Mouse (Mus musculus): ENCODE measurements around the gene Mtor.

The Mtor gene

DNA sequence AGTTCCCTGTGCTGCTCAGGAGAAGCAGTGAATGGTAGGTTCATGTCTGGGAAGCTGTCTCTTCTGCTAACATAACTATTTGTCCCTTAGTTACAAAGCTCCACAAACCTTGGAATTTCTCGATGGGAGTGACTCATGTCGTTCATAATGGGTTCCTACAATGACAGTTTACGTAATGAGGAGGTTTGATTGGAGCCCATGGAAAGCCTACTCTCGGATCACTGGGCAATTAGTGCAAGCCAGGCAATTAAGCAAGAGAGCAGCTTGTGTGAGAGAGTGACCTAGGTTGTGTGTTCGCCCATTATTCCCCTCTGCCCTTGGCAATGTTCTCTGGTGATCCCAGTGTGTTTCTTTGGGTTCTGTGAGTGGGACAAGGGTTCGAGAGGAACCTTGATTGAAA lies 147.5 kb downstream of the Mtor start:
- no peak for DNase-seq (ENCODE audit: low spot score in 2 of 2)

DNA sequence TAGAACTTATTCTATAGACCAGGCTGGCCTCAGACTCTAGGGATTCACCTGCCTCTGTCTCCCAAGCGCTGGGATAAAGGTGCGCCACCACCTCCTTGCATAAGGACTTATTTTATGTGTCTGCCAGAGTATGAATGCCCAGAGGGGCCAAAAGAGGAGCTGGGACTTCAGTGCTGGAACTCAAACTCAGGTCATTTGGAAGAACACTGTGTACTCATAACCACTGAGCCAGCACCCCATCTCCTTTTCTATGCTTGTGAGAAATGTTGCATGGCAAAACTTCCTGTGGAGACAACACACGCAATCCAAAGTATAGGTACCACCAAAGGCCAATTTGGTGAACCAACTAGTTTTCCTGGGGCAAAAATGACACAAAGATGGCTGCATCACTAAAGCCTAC lies 148.3 kb downstream of the Mtor start:
- no peak for DNase-seq (ENCODE audit: low spot score in 2 of 2)

DNA sequence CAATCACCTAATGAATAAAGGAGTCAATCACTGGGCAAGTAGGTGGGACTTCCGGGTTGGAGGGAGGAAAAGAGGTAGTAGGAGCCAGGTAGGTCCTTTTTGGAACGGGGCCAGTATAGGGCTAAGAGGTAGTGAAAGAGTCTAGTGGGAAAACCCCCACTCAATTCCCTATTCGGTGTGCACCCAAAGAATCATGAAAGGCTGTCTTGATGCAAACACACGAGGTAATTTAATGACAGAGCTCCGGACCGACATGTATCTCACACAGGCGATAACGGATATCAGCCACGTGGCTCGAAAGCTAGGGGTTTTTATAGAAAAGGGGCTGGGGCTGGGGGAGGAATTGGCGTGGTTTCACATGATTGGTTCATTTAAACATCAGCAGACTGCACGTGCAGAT lies 150.4 kb downstream of the Mtor start:
- DNase-seq (ENCODE audit: low spot score in 2 of 2), result no peak

DNA sequence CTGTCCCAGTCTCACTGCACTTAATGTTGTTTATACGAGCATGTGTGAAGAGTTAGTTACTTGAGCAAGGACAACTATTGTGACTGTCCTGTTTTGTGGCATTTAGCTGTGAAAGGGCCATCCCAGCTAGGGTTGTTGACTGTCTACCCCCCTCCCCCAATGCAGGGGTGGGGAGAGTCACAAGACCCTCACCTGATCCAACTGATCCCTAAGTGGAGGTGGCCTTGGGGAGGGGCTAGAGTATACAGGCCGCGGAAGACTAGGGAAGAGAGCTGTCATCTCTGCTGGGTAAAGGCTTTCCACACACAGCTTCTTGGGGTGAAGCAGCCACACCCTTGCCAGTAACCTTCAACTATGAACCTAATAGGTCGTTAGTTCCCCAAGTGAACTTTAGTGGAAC lies 151.9 kb downstream of the Mtor start:
- no peak for DNase-seq (ENCODE audit: low spot score in 2 of 2)

DNA sequence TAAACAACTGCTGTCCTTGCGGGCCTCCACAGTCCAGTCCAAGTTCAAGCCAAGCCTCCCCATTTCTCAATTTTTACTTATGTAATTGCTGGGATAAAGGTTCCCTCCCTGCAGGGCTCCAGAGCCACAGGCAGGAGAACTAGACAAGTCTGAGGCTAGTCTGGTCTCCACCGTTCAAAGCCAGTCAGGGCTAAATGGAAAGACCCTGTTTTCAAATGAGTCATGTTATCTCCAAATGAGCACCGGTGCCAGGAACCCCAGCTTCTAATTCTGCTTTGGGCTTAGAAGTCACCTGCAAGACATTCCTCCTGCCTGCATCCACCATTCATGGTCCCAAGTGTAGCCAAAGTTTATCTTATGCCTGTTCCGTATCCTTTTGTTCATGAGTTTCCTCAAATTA lies 153.5 kb downstream of the Mtor start:
- no peak for DNase-seq (ENCODE audit: low spot score in 2 of 2)

DNA sequence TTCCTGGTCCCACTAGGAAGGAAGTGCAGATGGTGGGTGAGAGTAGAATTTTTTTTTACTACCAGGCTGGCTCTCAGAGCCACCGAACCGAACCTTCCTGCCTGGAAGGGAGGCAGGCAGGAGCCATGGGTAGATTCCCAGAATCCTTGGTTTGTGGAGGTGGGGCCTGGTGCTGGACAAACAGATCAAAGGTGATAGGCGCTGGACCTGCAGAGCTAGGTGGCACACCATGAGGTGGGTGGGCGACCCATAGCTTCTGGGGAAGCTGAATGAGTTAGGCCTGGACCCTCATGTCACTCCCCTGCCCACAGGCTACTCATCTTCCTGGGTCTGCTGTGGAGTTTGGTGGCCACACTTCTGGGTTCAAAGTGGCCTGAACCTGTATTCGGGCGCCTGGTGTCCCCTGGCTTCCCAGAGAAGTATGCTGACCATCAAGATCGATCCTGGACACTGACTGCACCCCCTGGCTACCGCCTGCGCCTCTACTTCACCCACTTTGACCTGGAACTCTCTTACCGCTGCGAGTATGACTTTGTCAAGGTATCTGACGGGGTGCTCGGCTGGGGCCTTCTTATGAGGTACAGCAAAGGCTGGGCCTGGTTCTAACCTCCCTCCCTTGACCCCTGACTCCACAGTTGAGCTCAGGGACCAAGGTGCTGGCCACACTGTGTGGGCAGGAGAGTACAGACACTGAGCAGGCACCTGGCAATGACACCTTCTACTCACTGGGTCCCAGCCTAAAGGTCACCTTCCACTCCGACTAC lies 154.1 kb downstream of the Mtor start, which contains the start of gene Masp2:
TSS of gene Masp2 (plus strand) at position 198 of the 764 bp plus-strand sequence.
- DNase-seq (ENCODE audit: low spot score in 2 of 2), result no peak

DNA sequence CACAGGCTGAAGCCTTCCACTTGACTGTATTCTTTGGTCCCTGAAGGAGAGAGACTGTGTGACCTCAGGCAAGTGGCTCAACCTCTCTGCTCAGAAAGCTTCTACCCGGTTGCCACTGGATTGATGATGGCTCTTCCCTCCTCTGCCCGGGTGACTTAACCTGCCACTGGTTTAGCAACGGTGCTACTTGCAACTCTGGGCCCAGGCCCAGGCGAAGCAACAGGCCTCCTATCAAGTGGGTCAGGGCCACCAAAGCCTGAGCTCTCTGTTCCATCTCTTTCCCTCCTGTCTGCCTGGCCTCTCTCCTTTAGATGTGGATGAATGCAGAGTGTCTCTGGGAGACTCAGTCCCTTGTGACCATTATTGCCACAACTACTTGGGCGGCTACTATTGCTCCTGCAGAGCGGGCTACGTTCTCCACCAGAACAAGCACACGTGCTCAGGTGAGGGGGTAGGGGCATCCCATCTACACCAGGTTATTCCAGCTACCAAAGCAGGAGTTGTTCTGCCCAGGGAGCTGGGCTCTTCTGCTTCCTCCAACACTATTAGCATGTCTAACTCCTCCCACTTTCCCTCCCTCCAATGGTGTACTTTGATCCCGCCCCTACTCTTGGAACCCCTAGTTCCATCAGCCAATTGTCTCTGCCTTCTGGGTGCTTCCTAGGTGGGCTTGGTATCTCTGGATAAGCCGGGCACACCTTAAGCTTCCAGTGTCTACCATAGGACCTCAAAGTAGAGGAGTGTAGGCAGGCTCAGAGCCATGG lies 155.1 kb downstream of the Mtor start:
- no peak for DNase-seq (ENCODE audit: low spot score in 2 of 2)

DNA sequence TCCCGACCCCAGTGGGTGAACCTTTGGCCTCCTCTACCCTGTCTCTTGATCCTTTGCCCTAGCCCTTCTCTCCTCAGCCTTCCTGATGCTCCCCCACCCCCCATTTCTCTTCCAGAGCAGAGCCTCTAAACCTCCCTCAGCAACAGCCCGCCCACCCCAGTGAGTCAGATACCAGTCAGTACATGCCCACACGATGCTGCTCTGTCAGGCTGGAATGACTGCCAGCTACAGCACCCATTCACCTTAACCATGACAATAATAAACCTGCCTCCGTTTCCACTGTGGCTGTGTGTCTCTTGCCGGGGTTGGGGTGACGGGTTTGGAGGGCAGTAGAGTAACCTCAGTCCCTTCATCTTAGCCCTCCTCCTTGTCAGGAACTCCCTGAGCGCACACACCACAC lies 155.7 kb downstream of the Mtor start:
- DNase-seq (ENCODE audit: low spot score in 2 of 2), result peak; percentile 73 to 78

DNA sequence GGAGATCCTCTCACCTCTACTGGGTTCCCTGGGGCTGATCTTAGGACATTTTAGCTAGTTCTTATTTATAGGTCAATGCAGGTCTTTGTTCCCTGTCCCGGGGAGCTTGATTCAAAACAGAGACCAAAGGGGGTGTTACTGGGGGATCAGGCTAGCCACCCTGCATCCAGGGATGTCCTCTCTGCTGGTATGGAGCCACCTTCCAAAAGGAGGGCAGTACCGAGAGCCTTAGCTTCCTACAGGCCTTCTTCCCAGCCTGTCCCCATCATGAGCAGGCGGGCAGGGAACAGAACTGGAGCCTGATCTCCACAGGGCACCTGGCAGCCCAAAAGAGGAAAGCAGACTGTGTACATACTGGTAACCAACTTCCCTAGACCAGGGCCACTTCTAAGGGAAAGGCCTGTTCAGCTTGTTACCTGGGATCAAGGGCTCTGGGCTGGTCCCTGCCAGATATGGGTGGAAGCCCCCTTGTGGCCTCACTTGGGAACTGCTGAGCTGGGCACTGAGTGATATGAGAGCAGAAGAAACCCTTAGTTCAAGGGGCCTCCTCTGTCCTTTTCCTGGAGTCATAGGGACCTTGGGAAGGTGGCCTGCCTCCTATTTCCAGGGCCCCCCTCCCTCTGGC lies 156.2 kb downstream of the Mtor start:
- DNase-seq (ENCODE audit: low spot score in 2 of 2), result no peak

Measured in right cerebral cortex, postnatal 36 days (tissue).